Mouse (Mus musculus) cortical plate, adult 2 months (tissue): ENCODE measurements around the gene Wdr48.

ENCODE experiments used
- CTCF ChIP-seq: fragments of 200-500 bp; IDR thresholded peaks from 2 replicates; pipeline ENCODE4 v1.5.1; 2011; ENCODE audit warnings: mild to moderate bottlenecking, control low read depth, low read length; ENCODE audit not compliant: insufficient read depth; ENCODE audit errors: extremely low read depth
- POLR2A ChIP-seq: fragments of 200-500 bp; IDR thresholded peaks from 2 replicates; pipeline ENCODE4 v1.6.1; 2011; ENCODE audit warnings: mild to moderate bottlenecking, low read length, control low read depth; ENCODE audit not compliant: insufficient read depth; ENCODE audit errors: extremely low read depth

GRCm38 (mm10) chr9:119939646-119940045 lies 45.0 kb downstream of the Wdr48 start:
- TF ChIP-seq POLR2A (no peak), CTCF (no peak)
